Mouse (Mus musculus): ENCODE data around the gene Nfasc. TPM values are rescaled to one million over a fixed set of nuclear protein-coding genes. Genes with fewer than 3 reads are reported as not detected.

Nfasc gene
- polyA plus RNA-seq, 1 experiment from 2014 or later, result 45.3 TPM

- ATAC-seq (ENCODE audit: low FRiP score), result no peak
- WGBS, result 81% methylated on average over 4 of the region's 4 CpGs
- H3K4me1 ChIP-seq (replicated peaks), result peaks cover 59% of the 10 kb centered on the region
These were observed 19.2 kb downstream of the Nfasc start for GRCm38 (mm10) chr1:132722362-132722761.

GRCm38 (mm10) chr1:132721266-132721665 lies 20.3 kb downstream of the Nfasc start:
- no peak for ATAC-seq (ENCODE audit: low FRiP score)
- H3K4me2 ChIP-seq, result no peak overlapping the region
- no peaks in the 10 kb centered on the region for H3K36me3 ChIP-seq
- no peaks in the 10 kb centered on the region for H3K27me3 ChIP-seq
- no peak overlapping the region for H3K4me3 ChIP-seq
- 72% methylated on average over 3 of the region's 3 CpGs for WGBS
- no peak overlapping the region for H3K9ac ChIP-seq
- peaks cover 60% of the 10 kb centered on the region for H3K4me1 ChIP-seq (replicated peaks)
- H3K27ac ChIP-seq, result no peak overlapping the region
- H3K9me3 ChIP-seq, result no peaks in the 10 kb centered on the region

More at GRCm38 (mm10) chr1:132722362-132722761, 19.2 kb downstream of the Nfasc start:
- Histone ChIP-seq H3K27ac (no peak overlapping the region), H3K27me3 (no peaks in the 10 kb centered on the region), H3K36me3 (no peaks in the 10 kb centered on the region), H3K4me3 (no peak overlapping the region), H3K4me2 (no peak overlapping the region), H3K9ac (no peak overlapping the region), H3K9me3 (no peaks in the 10 kb centered on the region)

DNA sequence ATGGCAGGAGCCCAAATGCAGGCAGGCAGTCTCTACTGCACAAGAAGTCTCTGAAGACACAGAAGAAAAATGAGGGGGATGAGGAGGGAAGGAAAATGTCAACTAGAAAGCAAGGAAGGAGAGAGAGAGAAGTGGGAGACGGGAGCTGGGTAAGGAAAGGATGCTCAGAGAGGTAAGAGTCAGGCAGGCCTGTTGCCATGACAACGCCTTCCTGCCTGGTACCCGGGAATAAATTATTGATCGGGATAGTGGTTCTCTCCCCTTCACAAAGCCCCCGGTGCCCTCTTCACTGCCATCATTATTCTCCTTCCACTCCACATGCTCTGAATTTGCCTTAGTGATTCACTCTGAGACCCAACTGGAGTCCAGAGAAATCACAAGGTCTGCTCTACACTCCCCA lies 23.4 kb downstream of the Nfasc start:
- H3K27me3 ChIP-seq, result no peaks in the 10 kb centered on the region
- H3K4me1 ChIP-seq (replicated peaks), result peaks cover 64% of the 10 kb centered on the region
- H3K4me3 ChIP-seq, result no peak overlapping the region
- ATAC-seq (ENCODE audit: low FRiP score), result peak; percentile 78
- H3K9ac ChIP-seq, result no peak overlapping the region
- peak overlapping the region; percentile 26; the same call in 1 of the 2 replicates for H3K4me2 ChIP-seq
- H3K9me3 ChIP-seq, result no peaks in the 10 kb centered on the region
- H3K27ac ChIP-seq, result peak overlapping the region; percentile 80
- H3K36me3 ChIP-seq, result no peaks in the 10 kb centered on the region
- WGBS, result 25% methylated on average over 5 of the region's 5 CpGs

DNA sequence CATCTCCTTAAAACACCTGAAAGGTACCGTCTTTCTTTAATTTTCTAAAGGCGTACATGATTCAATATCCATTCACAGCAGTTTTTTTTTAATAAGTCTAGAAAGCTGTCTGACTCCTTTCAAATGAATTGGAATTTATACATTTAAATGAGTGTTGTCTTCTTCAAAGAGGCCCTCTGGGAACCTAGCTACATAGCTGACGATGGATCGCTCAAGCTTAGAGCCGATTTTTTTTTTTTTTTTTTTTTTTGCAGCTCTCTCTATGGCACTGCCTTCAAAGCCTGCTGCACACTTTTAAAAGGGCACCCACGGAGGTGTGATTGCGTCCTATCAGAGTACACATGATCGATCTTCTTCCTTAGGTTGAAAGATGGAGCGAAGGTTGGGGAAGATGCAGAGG lies 26.6 kb downstream of the Nfasc start:
- H3K36me3 ChIP-seq, result no peaks in the 10 kb centered on the region
- H3K27ac ChIP-seq, result peak overlapping the region; percentile 24; the same call in 1 of the 2 replicates
- H3K4me3 ChIP-seq, result no peak overlapping the region
- H3K4me2 ChIP-seq, result no peak overlapping the region
- H3K27me3 ChIP-seq, result no peaks in the 10 kb centered on the region
- peaks cover 63% of the 10 kb centered on the region for H3K4me1 ChIP-seq (replicated peaks)
- H3K9ac ChIP-seq, result no peak overlapping the region
- no peaks in the 10 kb centered on the region for H3K9me3 ChIP-seq
- ATAC-seq (ENCODE audit: low FRiP score), result no peak
- WGBS, result 67% methylated on average over 9 of the region's 9 CpGs

DNA sequence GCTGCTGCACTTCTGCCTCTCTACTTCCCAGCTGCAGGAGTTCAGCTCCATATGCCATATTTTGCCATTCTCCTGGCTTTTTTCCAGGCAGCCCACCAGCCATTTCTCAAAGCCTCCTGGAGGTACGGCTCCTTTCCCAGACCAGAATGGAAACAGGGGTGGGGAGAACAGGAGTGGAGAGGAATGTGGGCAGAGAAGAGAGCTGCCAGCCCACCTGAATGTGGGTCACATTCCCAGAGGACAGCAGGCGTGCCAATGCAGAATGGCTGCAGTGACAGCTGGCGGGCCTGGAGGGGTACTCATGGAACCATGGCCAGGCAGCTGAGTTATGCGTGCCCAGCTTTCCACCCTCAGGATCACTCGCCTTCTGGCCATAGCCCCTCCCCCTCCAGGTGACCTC lies 32.2 kb downstream of the Nfasc start:
- Histone ChIP-seq H3K4me1 (replicated peaks) (peaks cover 50% of the 10 kb centered on the region), H3K9ac (0 out of 2 replicates have a peak overlapping the region, but pooled peaks have one; percentile 29), H3K27me3 (no peaks in the 10 kb centered on the region), H3K36me3 (no peaks in the 10 kb centered on the region), H3K4me2 (no peak overlapping the region), H3K27ac (peak overlapping the region; percentile 69), H3K4me3 (no peak overlapping the region), H3K9me3 (no peaks in the 10 kb centered on the region)
- WGBS, result 45% methylated on average over 5 of the region's 5 CpGs
- peak; percentile 18; the same call in 1 of the 2 replicates for ATAC-seq (ENCODE audit: low FRiP score)

DNA sequence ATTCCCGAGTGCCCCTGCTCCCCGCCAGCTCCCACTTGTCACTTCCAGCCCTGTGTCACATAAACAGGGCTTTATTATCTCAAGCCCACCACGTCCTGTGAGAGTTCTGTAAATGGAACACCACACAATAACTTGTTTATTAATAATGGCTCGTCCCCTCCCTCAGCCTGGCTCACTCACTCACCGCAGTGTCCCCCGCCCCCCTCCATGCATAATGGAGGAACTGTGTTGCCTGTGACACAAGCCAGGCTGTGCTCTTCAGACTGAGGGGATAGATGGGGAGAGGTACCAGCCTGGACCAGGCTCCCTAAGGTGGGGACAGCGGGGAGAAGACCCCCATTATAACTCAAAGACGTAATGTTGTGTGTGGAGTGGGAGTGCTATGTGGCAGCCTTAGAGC lies 34.3 kb downstream of the Nfasc start:
- no peaks in the 10 kb centered on the region for H3K36me3 ChIP-seq
- peak overlapping the region; percentile 48 for H3K27ac ChIP-seq
- 0 out of 2 replicates have a peak overlapping the region, but pooled peaks have one; percentile 20 for H3K9ac ChIP-seq
- H3K4me3 ChIP-seq, result no peak overlapping the region
- H3K4me1 ChIP-seq (replicated peaks), result peaks cover 64% of the 10 kb centered on the region
- peak; percentile 18; the same call in 1 of the 2 replicates for ATAC-seq (ENCODE audit: low FRiP score)
- H3K4me2 ChIP-seq, result 0 out of 2 replicates have a peak overlapping the region, but pooled peaks have one; percentile 8
- 45% methylated on average over 8 of the region's 8 CpGs for WGBS
- no peaks in the 10 kb centered on the region for H3K9me3 ChIP-seq
- H3K27me3 ChIP-seq, result no peaks in the 10 kb centered on the region

DNA sequence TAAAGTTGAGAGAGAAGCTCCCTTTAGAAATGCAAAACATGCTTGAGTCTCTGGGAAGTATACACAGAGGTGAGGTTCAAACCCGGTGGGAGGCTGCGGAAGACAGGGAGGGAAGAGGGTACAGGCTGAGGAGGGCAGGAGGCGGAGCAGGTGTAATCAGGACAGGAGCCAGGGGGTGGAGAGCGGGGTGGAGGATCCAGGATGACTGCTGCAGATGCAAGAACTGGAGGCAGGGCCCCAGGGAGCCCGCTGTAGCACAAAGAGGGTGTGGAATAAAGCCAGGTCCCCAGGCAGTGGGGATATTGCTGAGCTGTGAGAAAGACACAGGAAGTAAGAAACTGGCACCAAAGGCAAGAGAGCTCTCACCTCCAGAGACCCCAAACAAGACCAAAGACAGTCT lies 38.1 kb downstream of the Nfasc start:
- H3K27ac ChIP-seq, result peak overlapping the region; percentile 44; the same call in 1 of the 2 replicates
- no peak overlapping the region for H3K4me3 ChIP-seq
- WGBS, result 27% methylated on average over 5 of the region's 5 CpGs
- ATAC-seq (ENCODE audit: low FRiP score), result no peak
- peaks cover 44% of the 10 kb centered on the region for H3K4me1 ChIP-seq (replicated peaks)
- no peaks in the 10 kb centered on the region for H3K36me3 ChIP-seq
- no peaks in the 10 kb centered on the region for H3K9me3 ChIP-seq
- no peak overlapping the region for H3K4me2 ChIP-seq
- H3K27me3 ChIP-seq, result no peaks in the 10 kb centered on the region
- no peak overlapping the region for H3K9ac ChIP-seq

DNA sequence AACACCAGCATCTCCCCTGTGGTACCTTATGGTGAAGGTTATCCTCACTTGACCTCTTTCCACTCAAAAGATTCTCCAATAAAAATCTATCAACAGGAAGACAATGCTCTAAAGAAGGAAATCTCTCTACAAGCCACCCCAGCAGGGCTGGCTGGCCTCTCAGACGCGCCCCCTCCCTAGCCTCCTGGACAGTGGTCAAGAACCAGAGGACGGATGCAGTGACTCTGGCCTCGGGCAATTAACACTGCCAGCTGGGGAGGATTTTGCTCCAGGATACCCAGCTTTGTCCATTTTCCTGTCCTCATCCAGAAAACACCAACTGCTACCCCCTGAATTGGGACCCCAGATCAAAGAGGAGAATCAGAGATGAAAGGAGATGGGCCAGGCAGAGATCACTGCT lies 44.7 kb downstream of the Nfasc start:
- no peak for ATAC-seq (ENCODE audit: low FRiP score)
- Histone ChIP-seq H3K9ac (no peak overlapping the region), H3K4me3 (no peak overlapping the region), H3K4me2 (no peak overlapping the region), H3K27me3 (no peaks in the 10 kb centered on the region), H3K36me3 (peaks cover 4% of the 10 kb centered on the region; the same call in 1 of the 2 replicates), H3K27ac (peak overlapping the region; percentile 87), H3K9me3 (no peaks in the 10 kb centered on the region), H3K4me1 (replicated peaks) (peaks cover 45% of the 10 kb centered on the region)
- 44% methylated on average over 4 of the region's 4 CpGs for WGBS

DNA sequence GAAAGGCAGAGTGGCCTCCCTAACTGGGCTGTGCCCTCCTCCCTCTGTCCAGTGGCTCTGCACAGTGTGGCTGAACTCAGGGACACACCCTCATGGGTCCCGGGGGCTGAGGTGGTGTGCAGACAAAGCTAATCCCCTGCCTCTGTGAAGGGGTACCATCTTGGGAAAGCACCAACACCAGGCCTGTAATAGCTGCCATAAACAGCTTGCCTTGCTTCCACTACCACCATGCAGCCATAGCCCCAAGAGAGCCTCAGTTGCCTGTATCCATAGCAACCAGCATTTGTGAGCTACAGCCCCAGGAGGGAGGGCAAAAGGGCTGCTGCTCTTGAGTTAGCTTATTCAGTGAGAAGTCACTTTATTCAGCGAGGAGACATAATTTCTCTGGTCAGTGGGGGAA lies 45.4 kb downstream of the Nfasc start:
- peak; percentile 85 for ATAC-seq (ENCODE audit: low FRiP score)
- 0% methylated on average over 2 of the region's 2 CpGs for WGBS

DNA sequence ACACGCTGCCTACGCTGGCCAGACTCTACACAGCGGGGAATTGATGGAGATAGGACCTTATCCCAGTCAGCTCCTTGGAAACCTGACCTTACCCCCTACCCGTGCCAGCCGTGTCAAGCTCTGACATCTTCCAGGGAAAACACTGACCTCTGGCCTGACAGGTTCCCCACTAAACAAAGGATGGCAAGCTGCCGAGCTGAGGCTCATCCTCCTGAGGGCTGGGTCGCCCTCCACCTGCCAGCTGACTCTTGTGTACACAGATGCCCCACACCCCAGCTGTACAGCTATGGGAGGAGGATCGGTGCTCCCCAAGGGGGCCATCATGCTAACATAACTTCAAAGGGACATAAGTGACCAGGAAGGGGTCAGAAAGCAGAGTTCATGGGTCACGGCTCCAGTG lies 47.6 kb downstream of the Nfasc start:
- Histone ChIP-seq H3K27me3 (no peaks in the 10 kb centered on the region), H3K27ac (peak overlapping the region; percentile 87), H3K4me3 (no peak overlapping the region), H3K36me3 (peaks cover 4% of the 10 kb centered on the region; the same call in 1 of the 2 replicates), H3K9ac (no peak overlapping the region), H3K4me2 (no peak overlapping the region), H3K9me3 (no peaks in the 10 kb centered on the region), H3K4me1 (replicated peaks) (peaks cover 64% of the 10 kb centered on the region)
- no peak for ATAC-seq (ENCODE audit: low FRiP score)
- WGBS, result 25% methylated on average over 9 of the region's 9 CpGs

More for the DNA sequence above, 45.4 kb downstream of the Nfasc start:
- Histone ChIP-seq H3K9ac (no peak overlapping the region), H3K27me3 (no peaks in the 10 kb centered on the region), H3K4me1 (replicated peaks) (peaks cover 45% of the 10 kb centered on the region), H3K9me3 (no peaks in the 10 kb centered on the region), H3K27ac (peak overlapping the region; percentile 87), H3K4me3 (no peak overlapping the region), H3K4me2 (no peak overlapping the region), H3K36me3 (peaks cover 4% of the 10 kb centered on the region; the same call in 1 of the 2 replicates)

DNA sequence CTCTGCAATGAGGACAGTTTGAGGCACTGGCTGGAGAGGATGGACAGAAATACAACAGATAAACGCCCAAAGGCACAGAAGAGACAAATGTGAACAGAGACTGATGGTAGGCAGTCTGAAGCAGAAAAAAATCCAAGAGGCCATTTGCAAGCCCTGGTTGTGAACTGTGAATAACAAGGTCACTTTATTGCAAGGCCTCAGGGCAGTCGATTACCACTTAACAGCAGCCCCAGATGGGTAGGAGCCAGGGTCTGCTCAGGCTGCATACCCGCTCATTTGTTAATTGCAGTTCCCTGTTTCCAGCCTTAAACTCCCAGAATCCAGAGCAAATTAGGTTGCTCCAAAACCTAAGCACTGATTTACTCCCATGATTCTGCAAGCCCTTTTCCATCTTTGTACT lies 52.4 kb downstream of the Nfasc start:
- peaks cover 45% of the 10 kb centered on the region for H3K4me1 ChIP-seq (replicated peaks)
- ATAC-seq (ENCODE audit: low FRiP score), result no peak
- no peaks in the 10 kb centered on the region; the same call in 1 of the 2 replicates for H3K36me3 ChIP-seq
- WGBS, result 53% methylated on average over 3 of the region's 3 CpGs
- H3K4me3 ChIP-seq, result no peak overlapping the region
- H3K9me3 ChIP-seq, result no peaks in the 10 kb centered on the region
- H3K9ac ChIP-seq, result no peak overlapping the region
- H3K27me3 ChIP-seq, result no peaks in the 10 kb centered on the region
- H3K27ac ChIP-seq, result peak overlapping the region; percentile 84
- no peak overlapping the region for H3K4me2 ChIP-seq

- H3K9ac ChIP-seq, result no peak overlapping the region
These were observed 62.7 kb downstream of the Nfasc start for GRCm38 (mm10) chr1:132678935-132679334.

GRCm38 (mm10) chr1:132678076-132678475 lies 63.5 kb downstream of the Nfasc start:
- Histone ChIP-seq H3K9me3 (no peaks in the 10 kb centered on the region), H3K9ac (no peak overlapping the region), H3K27ac (peak overlapping the region; percentile 40; the same call in 1 of the 2 replicates), H3K4me3 (no peak overlapping the region), H3K4me2 (no peak overlapping the region), H3K4me1 (replicated peaks) (peaks cover 33% of the 10 kb centered on the region), H3K27me3 (no peaks in the 10 kb centered on the region), H3K36me3 (peaks cover 3% of the 10 kb centered on the region)
- WGBS, result 51% methylated on average over 5 of the region's 5 CpGs
- no peak for ATAC-seq (ENCODE audit: low FRiP score)

More at GRCm38 (mm10) chr1:132678935-132679334, 62.7 kb downstream of the Nfasc start:
- H3K36me3 ChIP-seq, result peaks cover 7% of the 10 kb centered on the region
- no peaks in the 10 kb centered on the region for H3K27me3 ChIP-seq
- 50% methylated on average over 12 of the region's 12 CpGs for WGBS
- no peak for ATAC-seq (ENCODE audit: low FRiP score)
- H3K4me3 ChIP-seq, result no peak overlapping the region
- peak overlapping the region; percentile 40 for H3K27ac ChIP-seq
- peaks cover 30% of the 10 kb centered on the region for H3K4me1 ChIP-seq (replicated peaks)
- H3K4me2 ChIP-seq, result no peak overlapping the region
- no peaks in the 10 kb centered on the region for H3K9me3 ChIP-seq

All from hindbrain, embryonic 13.5 days (tissue).